Mouse (Mus musculus): ENCODE data around the gene Hist3h2a. TPM values are rescaled to one million over a fixed set of nuclear protein-coding genes. Genes with fewer than 3 reads are reported as not detected.

Gene Hist3h2a
- polyA plus RNA-seq, 1 experiment from 2014 or later, result 24.3 TPM

DNA sequence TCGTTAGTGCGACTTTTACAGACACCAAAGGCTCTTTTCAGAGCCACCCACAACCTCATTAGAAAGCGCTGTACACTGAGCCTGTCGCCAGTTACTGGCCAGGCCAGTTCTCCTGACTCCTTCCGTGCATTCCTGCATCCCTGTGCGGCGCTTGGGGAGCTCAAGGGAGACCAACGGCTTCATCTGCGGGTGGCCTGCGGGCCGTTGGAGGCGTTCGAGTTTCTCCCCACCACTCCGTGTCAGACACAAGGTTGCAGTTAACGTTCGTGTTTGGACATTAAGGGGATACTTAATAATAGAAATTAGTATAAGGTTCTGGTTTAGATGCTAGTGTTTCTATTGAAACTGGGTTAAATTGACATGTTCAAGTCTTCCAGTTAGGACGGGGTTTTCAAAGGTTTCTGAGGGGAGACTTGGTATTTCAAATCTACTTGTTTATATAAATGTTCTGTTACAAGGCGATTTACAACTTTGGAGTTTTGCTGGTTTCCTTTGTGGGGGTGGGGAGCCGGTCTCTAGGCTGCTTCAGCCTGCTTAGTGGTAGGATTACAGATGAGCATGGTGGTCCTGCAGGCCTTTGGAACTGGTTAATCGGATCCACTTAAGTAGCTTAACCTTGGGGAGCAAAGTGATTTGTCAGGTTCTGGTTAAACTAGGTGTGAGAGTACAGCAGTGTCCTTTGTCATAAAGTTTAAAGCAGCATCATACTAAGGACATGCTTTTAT, 820 bp downstream of the Hist3h2a start:
- WGBS (ENCODE audit: missing documents), result under 1% methylated on average over 20 of the region's 20 CpGs
- Histone ChIP-seq H3K4me3 (ENCODE audit: inconsistent target) (peak overlapping the region; percentile 95), H3K27ac (peak overlapping the region; percentile 95), H3K36me3 (ENCODE audit: inconsistent target) (peaks cover 7% of the 10 kb centered on the region; the same call in 1 of the 2 replicates), H3K79me2 (ENCODE audit: inconsistent target) (peaks cover 33% of the 10 kb centered on the region)

DNA sequence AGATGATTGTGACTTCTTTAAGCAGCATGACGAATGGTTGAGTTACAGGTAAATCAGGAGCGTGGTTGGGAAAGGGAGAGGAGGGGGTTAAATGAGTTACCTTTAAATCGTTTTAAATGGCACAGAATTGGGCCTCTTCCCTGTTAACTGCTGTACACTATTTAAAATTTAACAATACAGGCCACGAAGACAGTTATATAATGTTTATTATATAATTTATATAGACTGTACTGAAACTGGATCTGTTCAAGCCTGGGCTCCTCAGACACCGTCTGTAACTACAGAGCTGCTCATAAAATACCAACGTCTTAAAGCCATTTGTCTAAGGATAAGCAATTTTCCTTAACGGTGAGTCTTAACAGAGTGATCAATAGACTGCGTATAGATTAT, 1.4 kb downstream of the Hist3h2a start:
- Histone ChIP-seq H3K27ac (peak overlapping the region; percentile 95), H3K79me2 (ENCODE audit: inconsistent target) (peaks cover 33% of the 10 kb centered on the region), H3K36me3 (ENCODE audit: inconsistent target) (peaks cover 7% of the 10 kb centered on the region; the same call in 1 of the 2 replicates), H3K4me3 (ENCODE audit: inconsistent target) (peak overlapping the region; percentile 95)
- WGBS (ENCODE audit: missing documents), result 32% methylated on average over 7 of the region's 8 CpGs

DNA sequence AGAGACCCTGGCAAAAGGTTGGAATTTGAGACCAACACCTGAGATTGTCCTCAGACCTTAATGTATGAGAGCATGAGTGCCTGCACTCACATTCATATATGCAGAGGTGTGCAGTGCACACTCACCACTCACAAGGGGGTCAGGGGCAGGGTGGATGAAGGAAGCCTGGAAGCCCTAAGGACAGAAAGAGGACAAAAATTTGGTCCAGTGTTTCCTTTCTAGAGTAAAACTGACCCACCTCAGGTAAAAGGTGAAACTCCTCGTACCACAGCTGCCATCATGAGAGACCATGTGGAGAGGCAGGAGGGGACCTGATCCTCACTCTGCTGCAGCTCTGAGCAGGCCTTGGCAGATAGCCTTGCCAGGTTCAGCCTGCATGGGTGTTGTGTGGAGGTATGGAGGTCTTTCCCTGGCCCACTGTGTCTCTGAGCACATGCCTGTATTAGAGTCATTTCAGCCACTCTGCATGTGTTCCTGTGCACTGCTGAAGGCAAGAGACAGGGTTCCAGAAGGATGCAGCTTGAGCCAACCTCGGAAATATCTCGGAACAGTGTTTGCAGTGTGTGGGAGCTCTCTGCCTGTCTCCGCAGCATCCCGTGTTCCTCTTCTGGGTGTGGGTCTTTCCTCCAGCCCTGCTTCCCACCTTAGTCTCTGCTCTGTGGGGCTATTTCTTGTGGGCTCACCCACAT, 2.9 kb downstream of the Hist3h2a start:
- 95% methylated on average over 5 of the region's 5 CpGs for WGBS (ENCODE audit: missing documents)
- Histone ChIP-seq H3K4me3 (ENCODE audit: inconsistent target) (peak overlapping the region; percentile 95), H3K27ac (0 out of 2 replicates have a peak overlapping the region, but pooled peaks have one; percentile 89), H3K79me2 (ENCODE audit: inconsistent target) (peaks cover 33% of the 10 kb centered on the region), H3K36me3 (ENCODE audit: inconsistent target) (peaks cover 7% of the 10 kb centered on the region; the same call in 1 of the 2 replicates)

DNA sequence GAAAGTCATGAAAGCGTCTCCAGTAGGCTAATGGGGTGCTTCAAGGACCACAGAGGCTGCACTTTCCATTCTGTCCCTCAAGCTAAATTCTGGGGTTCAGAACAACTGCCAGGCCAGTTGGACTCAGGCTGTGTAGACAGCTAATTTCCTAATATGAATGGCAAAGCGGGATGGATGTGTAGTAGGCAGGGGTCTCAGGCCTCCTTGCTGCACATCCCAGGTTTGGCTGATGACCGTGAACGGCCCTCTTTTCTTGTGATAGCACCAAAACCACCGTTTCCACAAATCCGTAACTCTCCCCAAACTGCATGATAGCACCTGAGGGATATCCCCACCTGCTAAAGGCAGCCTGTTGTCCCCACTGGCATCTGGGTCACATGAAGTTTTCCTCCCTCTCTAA, 4.1 kb downstream of the Hist3h2a start:
- peak overlapping the region; percentile 89 for H3K27ac ChIP-seq
- peaks cover 33% of the 10 kb centered on the region for H3K79me2 ChIP-seq (ENCODE audit: inconsistent target)
- WGBS (ENCODE audit: missing documents), result 85% methylated on average over 6 of the region's 6 CpGs
- peaks cover 7% of the 10 kb centered on the region; the same call in 1 of the 2 replicates for H3K36me3 ChIP-seq (ENCODE audit: inconsistent target)
- peak overlapping the region; percentile 12; the same call in 1 of the 2 replicates for H3K4me3 ChIP-seq (ENCODE audit: inconsistent target)

DNA sequence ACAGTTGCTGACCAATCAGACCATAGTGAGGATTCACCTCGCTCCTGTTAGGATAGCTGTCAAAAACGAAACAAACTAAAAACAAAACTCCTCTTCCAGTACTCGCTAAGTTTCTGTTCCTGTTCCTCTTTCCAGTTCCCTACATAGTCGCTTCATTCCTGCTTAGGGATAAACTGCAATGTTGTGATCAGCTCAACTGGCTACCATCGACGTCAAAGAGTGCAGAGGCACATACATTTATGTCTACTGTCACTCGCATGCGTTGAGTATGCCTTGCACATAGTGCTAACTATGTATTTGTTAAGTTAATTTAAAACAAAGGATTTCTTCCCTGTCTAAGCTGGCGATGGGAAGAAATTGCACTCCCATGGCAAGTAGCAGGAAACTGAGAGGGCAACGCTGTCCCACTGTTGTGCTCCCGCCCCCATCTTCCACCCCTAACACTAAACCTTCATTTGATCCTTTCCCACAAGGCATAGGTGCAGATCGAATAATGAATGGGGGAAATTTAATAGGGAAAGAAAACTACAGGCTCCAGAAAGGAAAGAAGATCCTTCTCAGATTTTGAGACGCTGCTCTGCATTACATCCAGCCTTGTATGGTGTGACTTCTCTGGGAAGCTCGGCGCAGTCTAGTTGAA, 4.8 kb downstream of the Hist3h2a start:
- Histone ChIP-seq H3K79me2 (ENCODE audit: inconsistent target) (peaks cover 33% of the 10 kb centered on the region), H3K36me3 (ENCODE audit: inconsistent target) (peaks cover 7% of the 10 kb centered on the region; the same call in 1 of the 2 replicates), H3K4me3 (ENCODE audit: inconsistent target) (peak overlapping the region; percentile 28), H3K27ac (peak overlapping the region; percentile 89)
- 4% methylated on average over 15 of the region's 15 CpGs for WGBS (ENCODE audit: missing documents)

DNA sequence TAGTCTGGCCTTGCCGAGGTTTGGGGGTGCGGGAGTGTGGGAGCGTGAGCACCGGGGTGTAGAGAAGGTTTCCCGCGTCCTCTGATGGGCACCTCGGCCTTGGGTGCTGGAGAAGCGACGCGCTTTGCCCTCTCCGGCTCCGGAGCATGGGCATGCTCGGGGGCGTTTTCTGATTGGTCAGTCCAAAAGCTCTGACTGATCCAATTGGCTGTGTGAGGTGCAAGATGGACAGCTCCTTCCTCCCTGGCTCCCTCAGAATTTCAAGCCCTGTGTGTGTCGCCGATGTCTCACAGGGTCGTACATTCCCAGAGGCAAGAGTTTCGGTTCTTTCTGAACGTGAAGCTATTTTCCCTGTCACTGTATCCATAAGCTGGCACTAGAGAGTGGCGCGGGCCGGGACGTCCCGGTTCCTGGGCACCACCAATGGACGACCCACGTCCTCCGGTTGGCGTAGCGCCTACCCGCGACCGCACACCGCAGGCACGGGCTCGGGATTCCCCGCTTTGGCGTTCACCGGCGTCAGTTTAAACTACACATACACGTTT, 5.5 kb downstream of the Hist3h2a start:
- H3K27ac ChIP-seq, result peak overlapping the region; percentile 89
- peak overlapping the region; percentile 28 for H3K4me3 ChIP-seq (ENCODE audit: inconsistent target)
- peaks cover 32% of the 10 kb centered on the region for H3K79me2 ChIP-seq (ENCODE audit: inconsistent target)
- H3K36me3 ChIP-seq (ENCODE audit: inconsistent target), result peaks cover 7% of the 10 kb centered on the region; the same call in 1 of the 2 replicates
- under 1% methylated on average over 40 of the region's 40 CpGs for WGBS (ENCODE audit: missing documents)

DNA sequence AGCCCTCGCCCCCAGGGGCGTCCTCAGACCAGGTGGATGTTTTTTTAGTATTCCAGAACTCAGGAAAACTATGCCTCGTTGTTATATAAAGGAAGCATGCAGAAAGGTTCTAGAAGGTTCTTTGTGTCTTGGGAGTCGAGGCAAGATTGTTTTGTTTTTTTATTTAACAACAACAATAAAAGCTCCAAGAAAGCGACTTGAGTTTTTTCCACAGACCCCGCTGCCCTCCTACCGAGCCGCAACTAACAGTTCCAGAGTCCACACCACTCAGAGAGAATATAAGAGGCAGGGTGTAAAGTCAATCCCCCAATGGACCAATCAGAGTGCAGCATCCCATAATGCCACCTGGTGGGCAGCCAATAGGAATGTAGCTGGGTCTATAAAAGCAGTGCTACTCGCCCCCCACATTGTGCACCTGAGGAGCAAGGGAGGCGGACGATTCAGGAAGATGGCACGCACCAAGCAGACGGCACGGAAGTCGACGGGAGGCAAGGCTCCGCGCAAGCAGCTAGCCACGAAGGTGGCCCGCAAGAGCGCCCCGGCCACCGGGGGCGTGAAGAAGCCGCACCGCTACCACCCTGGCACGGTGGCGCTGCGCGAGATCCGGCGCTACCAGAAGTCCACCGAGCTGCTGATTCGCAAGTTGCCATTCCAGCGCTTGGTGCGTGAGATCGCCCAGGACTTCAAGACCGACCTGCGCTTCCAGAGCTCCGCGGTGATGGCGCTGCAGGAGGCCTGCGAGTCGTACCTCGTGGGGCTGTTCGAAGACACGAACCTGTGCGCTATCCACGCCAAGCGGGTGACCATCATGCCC, 7.1 kb downstream of the Hist3h2a start:
- Histone ChIP-seq H3K4me3 (ENCODE audit: inconsistent target) (no peak overlapping the region), H3K36me3 (ENCODE audit: inconsistent target) (peaks cover 7% of the 10 kb centered on the region; the same call in 1 of the 2 replicates), H3K79me2 (ENCODE audit: inconsistent target) (peaks cover 17% of the 10 kb centered on the region), H3K27ac (no peak overlapping the region)
- 70% methylated on average over 47 of the region's 50 CpGs for WGBS (ENCODE audit: missing documents)

DNA sequence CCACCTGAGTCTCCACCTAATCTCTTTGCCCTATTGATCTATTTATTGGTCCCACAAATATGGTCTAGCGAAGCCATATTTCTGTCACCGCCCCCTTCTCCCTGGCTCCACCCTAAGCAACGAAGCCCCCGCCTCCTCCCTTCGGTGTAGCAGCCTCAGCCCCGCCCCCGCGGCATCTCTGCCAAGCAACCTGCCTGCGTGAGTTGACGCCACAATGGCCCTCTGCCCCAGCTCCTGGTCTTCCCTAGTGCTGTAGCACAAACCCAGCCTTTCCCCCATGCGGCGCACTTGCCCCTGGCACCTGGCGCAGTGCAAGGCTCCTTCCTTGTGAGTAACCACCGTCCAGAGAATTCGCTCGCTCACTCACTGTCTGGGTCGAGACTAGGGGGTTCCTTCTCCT, 9.1 kb downstream of the Hist3h2a start:
- no peaks in the 10 kb centered on the region for H3K79me2 ChIP-seq (ENCODE audit: inconsistent target)
- no peaks in the 10 kb centered on the region for H3K36me3 ChIP-seq (ENCODE audit: inconsistent target)
- no peak overlapping the region for H3K27ac ChIP-seq
- H3K4me3 ChIP-seq (ENCODE audit: inconsistent target), result no peak overlapping the region
- 63% methylated on average over 16 of the region's 17 CpGs for WGBS (ENCODE audit: missing documents)

DNA sequence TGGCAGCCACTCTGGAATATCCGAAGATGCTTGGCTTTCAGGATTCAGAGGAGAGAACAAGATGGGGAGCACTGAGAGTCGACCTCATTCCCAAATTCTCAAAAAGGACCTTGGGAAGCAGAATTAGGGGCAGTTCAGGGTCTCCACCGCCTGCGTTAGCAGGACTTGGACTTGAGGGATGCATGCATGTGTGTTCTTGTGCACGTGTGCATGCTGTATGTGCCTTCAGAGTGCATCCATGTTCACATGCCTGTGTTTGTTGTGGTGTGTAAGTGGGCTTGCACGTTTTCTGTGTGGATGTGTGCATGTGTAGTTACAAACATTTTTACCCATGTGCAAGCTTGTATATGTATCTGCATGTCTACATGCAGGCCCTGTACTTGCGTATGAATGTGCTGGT, 9.7 kb downstream of the Hist3h2a start:
- H3K79me2 ChIP-seq (ENCODE audit: inconsistent target), result no peaks in the 10 kb centered on the region
- no peaks in the 10 kb centered on the region for H3K36me3 ChIP-seq (ENCODE audit: inconsistent target)
- H3K4me3 ChIP-seq (ENCODE audit: inconsistent target), result no peak overlapping the region
- WGBS (ENCODE audit: missing documents), result 88% methylated on average over 7 of the region's 7 CpGs
- no peak overlapping the region for H3K27ac ChIP-seq

DNA sequence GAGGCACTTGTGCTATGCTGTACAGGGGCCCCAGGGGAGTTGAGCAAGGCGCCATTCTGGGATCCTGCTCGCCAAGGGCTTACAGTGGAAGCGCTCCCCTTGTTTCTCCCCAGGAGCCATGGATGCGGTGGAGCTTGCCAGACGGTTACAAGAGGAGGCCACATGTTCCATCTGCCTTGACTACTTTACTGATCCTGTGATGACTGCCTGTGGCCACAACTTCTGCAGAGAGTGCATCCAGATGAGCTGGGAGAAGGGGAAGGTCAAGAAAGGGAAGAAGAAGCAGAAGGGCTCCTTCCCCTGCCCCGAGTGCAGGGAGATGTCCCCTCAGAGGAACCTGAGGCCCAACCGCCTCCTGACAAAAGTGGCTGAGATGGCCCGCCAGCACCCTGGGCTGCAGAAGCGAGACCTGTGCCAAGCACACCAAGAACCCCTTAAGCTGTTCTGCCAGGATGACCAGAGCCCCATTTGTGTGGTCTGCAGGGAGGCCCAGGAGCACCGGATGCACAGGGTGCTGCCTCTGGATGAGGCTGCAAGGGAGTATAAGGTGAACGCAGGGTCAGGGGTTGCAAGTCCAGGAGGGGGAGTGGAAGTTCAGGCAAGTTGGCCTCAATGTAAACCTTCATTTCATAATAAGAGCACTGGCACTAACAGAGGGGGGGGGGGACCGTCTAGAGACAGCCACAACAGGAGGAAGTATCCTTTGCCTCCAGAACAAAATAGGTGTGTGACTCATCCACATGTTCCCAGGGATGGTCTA, 10.7 kb downstream of the Hist3h2a start:
- Histone ChIP-seq H3K36me3 (ENCODE audit: inconsistent target) (no peaks in the 10 kb centered on the region; the same call in 1 of the 2 replicates), H3K79me2 (ENCODE audit: inconsistent target) (no peaks in the 10 kb centered on the region; the same call in 1 of the 2 replicates), H3K4me3 (ENCODE audit: inconsistent target) (no peak overlapping the region), H3K27ac (no peak overlapping the region)
- WGBS (ENCODE audit: missing documents), result 53% methylated on average over 12 of the region's 12 CpGs

DNA sequence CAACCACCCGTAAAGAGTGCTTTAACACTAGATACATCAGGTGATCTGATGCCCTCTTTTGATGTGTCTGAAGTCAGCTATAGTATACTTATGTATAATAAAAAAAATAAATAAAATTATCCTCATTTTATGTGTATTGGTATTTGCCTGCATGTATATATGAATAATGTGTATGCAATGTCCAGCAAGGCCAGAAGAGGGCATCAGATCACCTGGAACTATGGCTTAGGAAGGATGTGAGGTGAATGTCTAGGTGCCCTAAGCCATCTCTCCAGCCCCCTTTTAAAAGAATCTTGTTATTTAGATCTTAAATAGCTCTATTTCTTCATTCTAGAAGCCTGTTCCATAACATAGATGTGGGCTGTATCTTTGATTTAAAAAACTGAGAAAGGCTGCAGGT, 12.9 kb downstream of the Hist3h2a start:
- 100% methylated on average over 1 of the region's 1 CpGs for WGBS (ENCODE audit: missing documents)
- H3K36me3 ChIP-seq (ENCODE audit: inconsistent target), result peaks cover 6% of the 10 kb centered on the region; the same call in 1 of the 2 replicates
- no peak overlapping the region for H3K27ac ChIP-seq
- H3K79me2 ChIP-seq (ENCODE audit: inconsistent target), result peaks cover 21% of the 10 kb centered on the region; the same call in 1 of the 2 replicates
- H3K4me3 ChIP-seq (ENCODE audit: inconsistent target), result no peak overlapping the region

DNA sequence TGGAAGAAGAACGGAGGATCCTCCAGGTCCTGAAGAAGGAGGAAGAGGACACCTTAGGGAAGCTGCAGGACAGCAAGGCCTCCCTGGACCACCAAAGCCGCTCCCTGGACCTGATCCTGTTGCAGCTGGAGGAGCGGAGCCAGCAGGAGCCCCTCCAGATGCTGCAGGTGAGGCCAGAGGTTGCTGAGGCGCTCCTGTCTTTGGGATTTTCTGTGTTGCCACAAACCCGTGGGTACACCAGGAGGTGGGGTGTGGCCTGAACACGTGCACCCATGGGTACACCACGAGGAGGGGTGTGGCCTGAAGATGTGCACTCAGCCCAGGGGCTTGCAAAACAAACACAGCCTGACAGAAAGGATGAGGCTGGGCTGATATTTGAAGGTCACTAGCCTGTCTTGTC, 14.1 kb downstream of the Hist3h2a start:
- 73% methylated on average over 7 of the region's 7 CpGs for WGBS (ENCODE audit: missing documents)
- H3K4me3 ChIP-seq (ENCODE audit: inconsistent target), result no peak overlapping the region
- H3K79me2 ChIP-seq (ENCODE audit: inconsistent target), result peaks cover 33% of the 10 kb centered on the region
- no peak overlapping the region for H3K27ac ChIP-seq
- peaks cover 6% of the 10 kb centered on the region; the same call in 1 of the 2 replicates for H3K36me3 ChIP-seq (ENCODE audit: inconsistent target)

DNA sequence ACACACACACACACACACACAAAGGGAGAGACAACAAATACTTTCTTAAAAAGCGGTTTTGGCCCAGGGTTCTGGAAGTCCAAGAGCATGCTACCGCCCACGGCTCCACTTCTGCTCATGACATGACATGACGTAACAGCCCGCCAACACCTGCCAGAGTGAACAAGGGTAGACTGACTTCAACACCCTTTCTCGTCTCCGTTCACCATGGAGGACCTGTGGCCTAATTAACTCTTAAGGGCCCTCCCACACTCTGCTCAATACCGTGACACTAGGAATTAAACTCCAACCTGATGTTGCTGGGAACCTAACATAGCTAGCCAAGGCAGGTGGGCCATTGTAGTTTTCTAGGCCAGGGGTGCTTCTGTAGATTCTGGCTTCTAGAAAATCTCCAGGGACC, 14.5 kb downstream of the Hist3h2a start:
- Histone ChIP-seq H3K36me3 (ENCODE audit: inconsistent target) (peaks cover 6% of the 10 kb centered on the region; the same call in 1 of the 2 replicates), H3K4me3 (ENCODE audit: inconsistent target) (no peak overlapping the region)

More for the DNA sequence above, 14.5 kb downstream of the Hist3h2a start:
- Histone ChIP-seq H3K27ac (no peak overlapping the region), H3K79me2 (ENCODE audit: inconsistent target) (peaks cover 38% of the 10 kb centered on the region)
- 83% methylated on average over 8 of the region's 8 CpGs for WGBS (ENCODE audit: missing documents)
